Mouse (Mus musculus) left cerebral cortex, adult 2 months (tissue): ENCODE data around the gene Rufy1. TPM values are rescaled to one million over a fixed set of nuclear protein-coding genes. Genes with fewer than 3 reads are reported as not detected.
"Not testable (repeated sequence)": the region's sequence is repeated elsewhere in the genome, so short reads cannot be mapped to it uniquely, and the experiment has no call there.

Source experiments
- DNase-seq, 2 experiments: peaks; one replicate each; pipeline ENCODE4 v3.0.0; 2021 to 2022; ENCODE audit warnings: low spot score in 2 of 2, mixed read lengths in 1 of 2; ENCODE audit errors: extremely low spot score in 1 of 2
- H3K27ac ChIP-seq: fragments of 200-600 bp; 2 replicates; pipeline ENCODE4 v1.8.1; 2022
- H3K4me3 ChIP-seq: fragments of 200-600 bp; 2 replicates; pipeline ENCODE4 v1.8.1; 2022
- CTCF ChIP-seq: fragments of 200-600 bp; IDR thresholded peaks from 2 replicates; pipeline ENCODE4 v1.8.1; 2022; ENCODE audit warnings: antibody characterized with exemption, mild to moderate bottlenecking, moderate library complexity
- intact Hi-C: fragments of 180-260 bp; cut with DNase I; formaldehyde crosslinking; loops from one replicate; pipeline ENCODE4 v1.15.1; 2025
- total RNA-seq, 2 experiments: library from RNA; stranded (reverse); gene quantifications; 2 replicates each; pipeline ENCODE4 v1.2.3; 2021

Gene Rufy1
- total RNA-seq, 2 experiments from 2014 or later = 26.2 to 27.0 TPM

DNA sequence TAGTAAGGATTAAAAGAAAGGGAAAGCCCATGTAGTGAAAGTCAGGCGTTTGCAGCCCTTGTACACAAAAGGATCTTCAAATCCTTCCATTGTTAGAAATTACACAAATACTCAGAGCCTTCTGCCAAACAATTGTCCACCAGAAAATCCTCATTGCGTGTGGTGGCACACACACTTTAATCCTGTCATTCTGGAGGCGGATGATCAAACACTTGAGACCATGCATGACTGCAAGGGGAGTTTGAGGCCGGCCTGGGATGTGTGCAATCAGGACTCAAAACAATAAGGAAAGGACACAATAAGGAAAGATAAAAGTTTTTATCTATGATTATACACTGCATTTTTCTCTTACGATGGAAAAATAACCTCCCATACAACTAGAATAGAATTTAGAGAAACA lies 55.5 kb downstream of the Rufy1 start:
- no peak for DNase-seq
- no peak for TF ChIP-seq CTCF
- no peak overlapping the region for H3K27ac ChIP-seq
- intact Hi-C loops = loop anchor here (5.0 kb wide), 1 partner anchor 48 kb away; the partner anchor contains the start of gene Canx
- no peak overlapping the region for H3K4me3 ChIP-seq

GRCm38 (mm10) chr11:50374286-50375015 lies 56.5 kb downstream of the Rufy1 start:
- no peak overlapping the region for H3K27ac ChIP-seq
- no peak for DNase-seq
- intact Hi-C loops = loop anchor here (5.0 kb wide), 1 partner anchor 47 kb away; the partner anchor contains the start of gene Canx
- no peak for TF ChIP-seq CTCF
- H3K4me3 ChIP-seq = no peak overlapping the region

- no peak overlapping the region for H3K4me3 ChIP-seq
- no peak overlapping the region for H3K27ac ChIP-seq
- no peak for TF ChIP-seq CTCF
- DNase-seq = no peak
- intact Hi-C loops = no loop called here
Measured at GRCm38 (mm10) chr11:50373621-50374020, 57.3 kb downstream of the Rufy1 start.

DNA sequence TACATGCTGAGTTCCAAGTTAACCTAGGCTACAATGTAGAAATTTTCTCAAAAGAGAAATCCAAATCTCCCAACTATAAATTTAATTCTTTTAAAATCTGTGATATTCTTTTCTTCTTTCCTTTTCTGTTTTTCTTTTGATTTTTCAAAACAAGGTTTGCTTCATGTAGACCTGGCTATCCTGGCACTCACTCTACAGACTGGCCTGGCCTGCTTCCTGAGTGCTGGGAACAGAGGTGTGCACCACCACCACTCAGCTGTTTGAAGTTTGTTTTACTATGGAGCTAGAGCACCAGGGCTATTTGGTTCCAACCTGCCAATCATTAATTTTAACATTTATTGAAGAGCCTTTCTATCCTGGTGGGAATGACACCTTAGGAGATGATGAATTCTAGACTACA lies 57.8 kb downstream of the Rufy1 start:
- no peak for TF ChIP-seq CTCF
- Histone ChIP-seq H3K27ac (no peak overlapping the region), H3K4me3 (no peak overlapping the region)
- intact Hi-C loops = no loop called here
- no peak for DNase-seq

DNA sequence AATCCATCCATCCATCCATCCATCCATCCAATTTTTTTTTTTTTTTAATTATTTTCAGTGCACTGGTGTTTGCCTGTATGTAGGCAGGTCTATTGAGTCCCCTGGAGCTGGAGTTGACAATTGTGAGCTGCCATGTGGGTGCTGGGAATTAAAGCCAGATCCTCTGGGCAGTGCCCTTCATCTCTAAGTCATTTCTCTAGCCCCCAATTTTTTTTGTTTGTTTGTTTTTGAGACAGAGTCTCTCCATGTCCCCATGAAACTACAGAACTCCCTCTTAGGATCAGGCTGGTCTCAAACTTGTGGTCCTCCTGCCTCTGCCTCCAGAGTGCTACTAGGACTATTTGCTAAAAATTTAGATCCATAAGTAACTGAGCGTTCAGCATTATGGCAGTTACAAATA lies 59.0 kb downstream of the Rufy1 start:
- H3K4me3 ChIP-seq = no peak overlapping the region
- H3K27ac ChIP-seq = no peak overlapping the region
- no peak for TF ChIP-seq CTCF
- intact Hi-C loops = no loop called here
- no peak for DNase-seq

DNA sequence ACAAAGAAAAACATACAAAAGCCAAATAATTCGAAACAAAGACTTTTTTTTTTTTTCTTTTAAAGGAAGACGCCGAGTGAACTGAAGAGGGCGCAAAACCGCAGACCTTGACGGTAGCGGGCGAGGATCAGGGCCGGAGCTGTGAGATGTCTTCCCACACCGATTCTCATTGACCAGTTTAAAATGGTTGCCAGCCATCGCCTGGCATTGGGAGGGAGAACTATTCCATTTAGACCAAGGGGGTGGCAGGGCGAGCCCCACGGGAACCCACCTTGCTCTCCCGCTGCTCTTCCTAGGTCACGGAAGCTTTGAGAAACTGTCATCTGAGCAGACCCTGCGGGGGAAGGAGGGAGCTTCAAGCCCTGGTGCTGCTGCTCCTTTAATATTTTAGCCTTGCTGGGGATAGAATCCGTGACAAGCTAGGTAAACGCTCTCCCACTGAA lies 59.5 kb downstream of the Rufy1 start:
- peak; percentile 47 to 48 for DNase-seq
- Histone ChIP-seq H3K4me3 (peak overlapping the region; percentile 42), H3K27ac (peak overlapping the region; percentile 76)
- intact Hi-C loops = no loop called here
- peak; percentile 54 for TF ChIP-seq CTCF

DNA sequence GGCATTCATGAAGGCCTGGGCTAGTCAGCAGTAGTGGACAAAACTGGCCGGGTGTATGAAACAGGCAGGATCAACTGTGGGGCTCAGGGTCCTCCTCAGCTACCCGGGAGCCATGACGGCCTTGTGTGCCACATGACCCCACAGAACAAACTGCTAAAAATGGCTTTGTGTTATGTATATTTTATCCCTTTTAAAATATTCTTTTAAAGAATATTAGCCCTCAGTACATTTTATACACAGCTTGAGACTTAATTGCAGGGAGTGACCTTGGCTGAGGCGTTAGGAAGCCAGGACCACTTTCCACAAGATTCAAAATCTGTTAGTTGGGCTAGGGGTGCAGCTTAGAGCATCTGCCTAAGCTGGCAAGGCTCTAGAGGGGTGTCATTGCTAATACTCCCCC lies 60.0 kb downstream of the Rufy1 start:
- intact Hi-C loops = no loop called here
- no peak for TF ChIP-seq CTCF
- no peak for DNase-seq
- H3K27ac ChIP-seq = no peak overlapping the region
- H3K4me3 ChIP-seq = no peak overlapping the region; the same call in 1 of the 2 replicates

DNA sequence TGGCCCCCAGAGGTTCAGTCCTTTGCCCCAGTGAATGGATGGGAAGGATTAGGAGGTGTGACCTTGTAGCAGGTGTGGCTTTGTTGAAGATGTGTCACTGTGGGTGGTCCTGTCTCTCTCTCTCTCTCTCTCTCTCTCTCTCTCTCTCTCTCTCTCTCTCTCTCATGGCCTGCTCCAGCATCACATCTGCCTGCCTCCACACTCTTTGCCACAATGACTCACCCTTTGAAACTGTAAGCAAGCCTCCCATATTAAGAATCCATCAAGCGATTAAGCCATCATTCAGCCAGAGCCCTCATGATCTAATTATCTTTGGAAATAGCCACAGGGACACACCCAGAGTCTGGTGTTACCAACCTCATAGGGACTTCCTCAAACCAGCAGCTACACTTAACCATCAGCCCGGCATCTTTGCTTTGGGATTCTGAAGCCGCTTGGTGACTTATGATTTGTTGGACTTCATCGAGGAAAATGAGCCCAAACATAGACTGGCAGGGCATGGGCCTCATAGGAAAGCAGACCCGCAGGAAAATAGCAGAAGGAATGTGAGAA lies 61.5 kb downstream of the Rufy1 start:
- H3K27ac ChIP-seq = no peak overlapping the region
- TF ChIP-seq CTCF = no peak
- intact Hi-C loops = loop anchor here (5.0 kb wide), 1 partner anchor 142 kb away; no protein-coding TSS in a partner anchor
- no peak overlapping the region for H3K4me3 ChIP-seq
- DNase-seq = no peak

DNA sequence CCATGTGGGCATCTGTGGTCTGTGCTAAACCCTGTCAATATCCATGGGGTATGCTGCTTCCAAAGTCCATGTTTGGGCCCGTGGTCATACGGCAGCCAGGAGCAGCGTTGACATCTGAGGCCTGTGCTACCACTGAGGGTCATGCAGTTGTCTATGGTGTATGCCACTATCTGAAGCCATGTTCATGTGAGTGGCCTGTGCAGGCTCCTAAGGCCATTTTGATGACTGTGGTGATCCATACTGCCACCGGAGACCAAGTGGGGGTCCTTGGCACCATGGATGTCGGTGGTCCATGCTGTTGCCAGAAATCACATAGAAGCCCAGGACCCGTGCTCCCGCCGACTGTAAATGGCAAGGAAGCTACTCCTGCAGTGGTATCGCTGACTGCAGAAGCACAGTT lies 63.4 kb downstream of the Rufy1 start:
- intact Hi-C loops = loop anchor here (5.0 kb wide), 1 partner anchor 140 kb away; no protein-coding TSS in a partner anchor
- no peak for DNase-seq
- no peak for TF ChIP-seq CTCF
- H3K27ac ChIP-seq = no peak overlapping the region
- no peak overlapping the region for H3K4me3 ChIP-seq

DNA sequence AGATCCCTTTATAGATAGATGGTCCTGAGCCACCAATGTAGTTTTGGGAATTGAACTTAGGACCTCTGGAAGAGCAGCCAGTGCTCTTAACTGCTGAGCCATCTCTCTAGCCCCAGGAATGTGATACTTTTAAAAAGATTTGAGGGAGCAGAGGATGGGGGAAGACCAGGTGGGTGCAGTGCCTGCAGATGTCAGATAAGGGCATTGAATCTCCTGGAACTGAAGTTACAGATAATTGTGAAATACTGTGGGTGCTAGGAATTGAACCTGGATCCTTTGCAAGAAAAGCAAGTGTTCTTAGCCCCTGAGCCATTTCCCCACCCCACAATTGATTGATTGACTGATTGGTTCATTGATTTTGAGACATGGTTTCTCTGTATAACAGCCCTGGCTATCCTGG lies 65.6 kb downstream of the Rufy1 start:
- no peak for DNase-seq

GRCm38 (mm10) chr11:50364548-50364947 lies 66.4 kb downstream of the Rufy1 start:
- intact Hi-C loops = loop anchor here (2.0 to 5.0 kb wide), 2 partner anchors 40 to 202 kb away; partner anchors contain the start of gene Canx
- H3K27ac ChIP-seq = no peak overlapping the region
- TF ChIP-seq CTCF = peak; percentile 94
- peak; percentile 76 to 77 for DNase-seq
- H3K4me3 ChIP-seq = no peak overlapping the region

More for the DNA sequence above, 65.6 kb downstream of the Rufy1 start:
- no peak for TF ChIP-seq CTCF
- Histone ChIP-seq H3K4me3 (no peak overlapping the region), H3K27ac (no peak overlapping the region)
- intact Hi-C loops = loop anchor here (2.0 to 5.0 kb wide), 2 partner anchors 41 to 138 kb away; partner anchors contain the start of gene Canx

GRCm38 (mm10) chr11:50361282-50361681 lies 69.6 kb downstream of the Rufy1 start:
- H3K27ac ChIP-seq, H3K4me3 ChIP-seq, DNase-seq: not testable (repeated sequence)
- intact Hi-C loops = loop anchor here (5.0 kb wide), 1 partner anchor 199 kb away; no protein-coding TSS in a partner anchor
